Mouse (Mus musculus) stomach, postnatal 0 days (tissue): Measurements from ENCODE around the gene E030025P04Rik. TPM values are rescaled to one million over a fixed set of nuclear protein-coding genes. Genes with fewer than 3 reads are reported as not detected.
A peak's percentile ranks its signal among the peaks of the same experiment; 100 is the strongest.

ENCODE experiments used
- ATAC-seq: fragments of 200-750 bp; cut with Nextera tagmentation; 2 replicates; pipeline ENCODE4 v1.8.0; 2017; ENCODE audit not compliant: low FRiP score, low TSS enrichment
- DNase-seq: peaks from one replicate; pipeline ENCODE4 v3.0.0-alpha.2; 2016; ENCODE audit warnings: low spot score
- H3K27ac ChIP-seq: fragments of 300-500 bp; sonication (generic); replicated peaks from 2 replicates; pipeline ENCODE4 v1.5.1; 2014; ENCODE audit warnings: mild to moderate bottlenecking, control low read depth
- H3K27me3 ChIP-seq: fragments of 300-500 bp; sonication (generic); 2 replicates; pipeline ENCODE4 v1.6.1; 2014; ENCODE audit warnings: low read length; ENCODE audit not compliant: control insufficient read depth, insufficient read depth
- H3K36me3 ChIP-seq: fragments of 300-500 bp; sonication (generic); 2 replicates; pipeline ENCODE4 v1.6.1; 2014; ENCODE audit warnings: low read length, mixed read lengths; ENCODE audit not compliant: control insufficient read depth, insufficient read depth
- H3K4me1 ChIP-seq: fragments of 300-500 bp; sonication (generic); replicated peaks from 2 replicates; pipeline ENCODE4 v1.6.1; 2014; ENCODE audit warnings: antibody characterized with exemption; ENCODE audit not compliant: control insufficient read depth, insufficient read depth
- H3K4me2 ChIP-seq: fragments of 300-500 bp; sonication (generic); replicated peaks from 2 replicates; pipeline ENCODE4 v1.6.1; 2014; ENCODE audit warnings: low read depth, mild to moderate bottlenecking, control low read depth, moderate library complexity
- H3K4me3 ChIP-seq: fragments of 300-500 bp; sonication (generic); 2 replicates; pipeline ENCODE4 v1.5.1; 2014; ENCODE audit warnings: low read depth, low read length, control low read depth
- H3K9ac ChIP-seq: fragments of 300-500 bp; sonication (generic); 2 replicates; pipeline ENCODE4 v1.6.1; 2014; ENCODE audit warnings: mild to moderate bottlenecking, low read length, control low read depth, mixed read lengths
- H3K9me3 ChIP-seq: fragments of 300-500 bp; sonication (generic); 2 replicates; pipeline ENCODE4 v1.6.1; 2016; ENCODE audit warnings: low read length; ENCODE audit not compliant: control insufficient read depth
- CTCF ChIP-seq: IDR thresholded peaks from 2 replicates; pipeline ENCODE4 v1.5.1; 2016; ENCODE audit warnings: antibody characterized with exemption, low read depth, mild to moderate bottlenecking, moderate library complexity
- EP300 ChIP-seq: optimal IDR thresholded peaks from 2 replicates; pipeline ENCODE3; 2016; ENCODE audit warnings: antibody characterized with exemption
- whole genome bisulfite sequencing: fragments of 180-500 bp; shearing (Covaris S2); extraction: QIAGEN DNeasy Blood & Tissue Kit; methylation state at CpG from one replicate; pipeline ENCODE4 v1.1.7; 2014; 5-methylcytosine and 5-hydroxymethylcytosine counted together
- polyA plus RNA-seq: library from polyadenylated mRNA; unstranded; fragments of >200 nt; fragmentation: Nextera tagmentation; extraction: Ambion mirVana; gene quantifications from 2 replicates; pipeline ENCODE4 v1.2.1, GENCODE M21; 2015

The E030025P04Rik gene
- polyA plus RNA-seq, 1 experiment from 2014 or later: not detected

- ATAC-seq (no peak), DNase-seq (peak; percentile 48)
- H3K4me2 ChIP-seq: no peak overlapping the region
- TF ChIP-seq CTCF (peak; percentile 84), EP300 (no peak)
- no peak overlapping the region for H3K9ac ChIP-seq
- no peaks in the 10 kb centered on the region for H3K36me3 ChIP-seq
- WGBS: 55% methylated on average over 8 of the region's 8 CpGs
- no peak overlapping the region for H3K27ac ChIP-seq
- no peak overlapping the region for H3K4me3 ChIP-seq
- H3K4me1 ChIP-seq: no peaks in the 10 kb centered on the region
- no peaks in the 10 kb centered on the region for H3K9me3 ChIP-seq
- no peaks in the 10 kb centered on the region for H3K27me3 ChIP-seq
These were observed 34.8 kb upstream of the E030025P04Rik start for GRCm38 (mm10) chr11:109178788-109179518.

GRCm38 (mm10) chr11:109175376-109175969 is 31.3 kb upstream of the E030025P04Rik start:
- DNase-seq: no peak

GRCm38 (mm10) chr11:109172224-109172623 is 28.1 kb upstream of the E030025P04Rik start:
- Histone ChIP-seq H3K4me1 (no peaks in the 10 kb centered on the region), H3K9ac (no peak overlapping the region), H3K27ac (no peak overlapping the region), H3K4me3 (no peak overlapping the region), H3K36me3 (no peaks in the 10 kb centered on the region), H3K27me3 (no peaks in the 10 kb centered on the region), H3K4me2 (no peak overlapping the region), H3K9me3 (no peaks in the 10 kb centered on the region)
- WGBS: 100% methylated on average over 1 of the region's 1 CpGs
- no peak for DNase-seq
- TF ChIP-seq EP300: no peak
- peak; percentile 31; the same call in 1 of the 2 replicates for TF ChIP-seq CTCF
- ATAC-seq: no peak

More at GRCm38 (mm10) chr11:109175376-109175969, 31.3 kb upstream of the E030025P04Rik start:
- H3K27me3 ChIP-seq: no peaks in the 10 kb centered on the region
- H3K4me1 ChIP-seq: no peaks in the 10 kb centered on the region
- no peak overlapping the region for H3K27ac ChIP-seq
- no peak for ATAC-seq
- TF ChIP-seq EP300: no peak
- TF ChIP-seq CTCF: no peak
- WGBS: 88% methylated on average over 8 of the region's 8 CpGs
- no peaks in the 10 kb centered on the region for H3K9me3 ChIP-seq
- no peak overlapping the region for H3K9ac ChIP-seq
- no peak overlapping the region for H3K4me3 ChIP-seq
- H3K36me3 ChIP-seq: no peaks in the 10 kb centered on the region
- H3K4me2 ChIP-seq: no peak overlapping the region

GRCm38 (mm10) chr11:109170771-109171170 is 26.6 kb upstream of the E030025P04Rik start:
- WGBS: 94% methylated on average over 6 of the region's 6 CpGs
- H3K27ac ChIP-seq: no peak overlapping the region
- H3K27me3 ChIP-seq: no peaks in the 10 kb centered on the region
- H3K4me2 ChIP-seq: no peak overlapping the region
- no peak for ATAC-seq
- DNase-seq: no peak
- H3K4me3 ChIP-seq: no peak overlapping the region
- TF ChIP-seq CTCF: no peak
- no peaks in the 10 kb centered on the region for H3K9me3 ChIP-seq
- H3K36me3 ChIP-seq: no peaks in the 10 kb centered on the region
- no peaks in the 10 kb centered on the region for H3K4me1 ChIP-seq
- H3K9ac ChIP-seq: no peak overlapping the region

GRCm38 (mm10) chr11:109157694-109158093 is 13.5 kb upstream of the E030025P04Rik start:
- Histone ChIP-seq H3K9me3 (no peaks in the 10 kb centered on the region), H3K4me3 (no peak overlapping the region), H3K27ac (no peak overlapping the region), H3K36me3 (no peaks in the 10 kb centered on the region), H3K27me3 (no peaks in the 10 kb centered on the region), H3K4me1 (no peaks in the 10 kb centered on the region), H3K4me2 (no peak overlapping the region), H3K9ac (no peak overlapping the region)
- TF ChIP-seq EP300: no peak
- no peak for TF ChIP-seq CTCF
- WGBS: 68% methylated on average over 4 of the region's 5 CpGs
- DNase-seq: no peak
- no peak for ATAC-seq

GRCm38 (mm10) chr11:109144890-109145341 is 747 bp upstream of the E030025P04Rik start:
- H3K9ac ChIP-seq: no peak overlapping the region
- DNase-seq: no peak
- no peak overlapping the region for H3K4me3 ChIP-seq
- WGBS: 40% methylated on average over 7 of the region's 7 CpGs
- peak; percentile 17; the same call in 1 of the 2 replicates for ATAC-seq
- no peaks in the 10 kb centered on the region for H3K9me3 ChIP-seq
- H3K4me1 ChIP-seq: no peaks in the 10 kb centered on the region
- no peak overlapping the region for H3K27ac ChIP-seq
- TF ChIP-seq EP300: no peak
- TF ChIP-seq CTCF: no peak
- no peaks in the 10 kb centered on the region for H3K36me3 ChIP-seq
- H3K27me3 ChIP-seq: no peaks in the 10 kb centered on the region
- no peak overlapping the region for H3K4me2 ChIP-seq
